Mouse (Mus musculus) MEL (cell line): ENCODE measurements around the gene Chmp2b. TPM values are rescaled to one million over a fixed set of nuclear protein-coding genes. Genes with fewer than 3 reads are reported as not detected.
A peak's percentile ranks its signal among the peaks of the same experiment; 100 is the strongest.

Source experiments
- DNase-seq: peaks from one replicate; pipeline ENCODE4 v3.0.0; 2011; ENCODE audit warnings: low read depth, low spot score
- H3K27ac ChIP-seq: 2 replicates; pipeline ENCODE4 v1.5.1; 2012; ENCODE audit warnings: low read depth, mild to moderate bottlenecking, control low read depth, low read length, moderate library complexity; ENCODE audit not compliant: control insufficient read depth
- H3K27me3 ChIP-seq, 2 experiments: fragments of 150-350 bp in 1 of 2; sonication (generic) in 1 of 2; 2 replicates each; pipeline ENCODE4 v1.6.1; 2012; ENCODE audit warnings: low read length in 2 of 2, mild to moderate bottlenecking in 2 of 2, improper control_type of control experiment in 1 of 2, moderate library complexity in 1 of 2; ENCODE audit not compliant: insufficient read depth in 2 of 2, control insufficient read depth in 1 of 2
- H3K36me3 ChIP-seq, 2 experiments: 2 replicates each; pipeline ENCODE4 v1.6.1; 2012 to 2014; ENCODE audit warnings: low read length in 2 of 2, improper control_type of control experiment in 1 of 2, inconsistent platforms in 1 of 2, mild to moderate bottlenecking in 1 of 2; ENCODE audit not compliant: insufficient read depth in 2 of 2, control insufficient read depth in 1 of 2
- H3K4me1 ChIP-seq, 2 experiments: fragments of 150-350 bp in 1 of 2; sonication (generic) in 1 of 2; 2 replicates each; pipeline ENCODE4 v1.6.1; 2012; ENCODE audit warnings: low read length in 2 of 2, improper control_type of control experiment in 1 of 2, mild to moderate bottlenecking in 1 of 2; ENCODE audit not compliant: insufficient read depth in 2 of 2, control insufficient read depth in 1 of 2
- H3K4me3 ChIP-seq, 2 experiments: fragments of 150-350 bp in 1 of 2; sonication (generic) in 1 of 2; 2 replicates each; pipeline ENCODE4 v1.5.1; 2012; ENCODE audit warnings: low read depth in 2 of 2, low read length in 2 of 2, mild to moderate bottlenecking in 2 of 2, moderate library complexity in 2 of 2, control low read depth in 1 of 2, improper control_type of control experiment in 1 of 2; ENCODE audit not compliant: control insufficient read depth in 1 of 2, insufficient read depth in 1 of 2
- H3K79me2 ChIP-seq: 2 replicates; pipeline ENCODE4 v1.6.1; 2012; ENCODE audit warnings: mild to moderate bottlenecking, low read length, moderate library complexity; ENCODE audit not compliant: control insufficient read depth, poor library complexity, insufficient read depth
- H3K9ac ChIP-seq: 2 replicates; pipeline ENCODE4 v1.6.1; 2012; ENCODE audit warnings: low read depth, mild to moderate bottlenecking, control low read depth, low read length, moderate library complexity; ENCODE audit not compliant: control insufficient read depth, poor library complexity, severe bottlenecking
- H3K9me3 ChIP-seq: fragments of 150-350 bp; sonication (generic); replicated peaks from 2 replicates; pipeline ENCODE4 v1.6.1; 2012; ENCODE audit warnings: mild to moderate bottlenecking, low read length, improper control_type of control experiment, moderate library complexity; ENCODE audit not compliant: insufficient read depth
- BHLHE40 ChIP-seq: IDR thresholded peaks from 2 replicates; pipeline ENCODE4 v1.6.1; 2012; ENCODE audit warnings: low read depth, mild to moderate bottlenecking, inconsistent platforms, low read length, improper control_type of control experiment, borderline replicate concordance
- CTCF ChIP-seq, 3 experiments: IDR thresholded peaks in 2 of 3; conservative IDR thresholded peaks in 1 of 3; 2 replicates each; pipeline ENCODE4 v1.5.1; 2011 to 2012; ENCODE audit warnings: low read length in 3 of 3, low read depth in 2 of 3, mild to moderate bottlenecking in 2 of 3, improper control_type of control experiment in 1 of 3, inconsistent platforms in 1 of 3, mixed read lengths in 1 of 3, moderate library complexity in 1 of 3; ENCODE audit not compliant: control insufficient read depth in 1 of 3, insufficient read depth in 1 of 3, poor library complexity in 1 of 3, severe bottlenecking in 1 of 3
- EP300 ChIP-seq, 2 experiments: IDR thresholded peaks; 2 replicates each; pipeline ENCODE4 v1.6.1; 2011; ENCODE audit warnings: improper control_type of control experiment in 2 of 2, low read length in 2 of 2, low read depth in 1 of 2, mild to moderate bottlenecking in 1 of 2
- ETS1 ChIP-seq: IDR thresholded peaks from 2 replicates; pipeline ENCODE4 v1.6.1; 2012; ENCODE audit warnings: low read depth, mild to moderate bottlenecking, inconsistent platforms, low read length, improper control_type of control experiment, moderate library complexity
- GABPA ChIP-seq: IDR thresholded peaks from 2 replicates; pipeline ENCODE4 v1.6.1; 2012; ENCODE audit warnings: low read depth, mild to moderate bottlenecking, inconsistent platforms, low read length, improper control_type of control experiment, moderate library complexity
- GATA1 ChIP-seq: IDR thresholded peaks from 2 replicates; pipeline ENCODE4 v1.6.1; 2011; ENCODE audit warnings: low read depth, low read length, improper control_type of control experiment
- HCFC1 ChIP-seq: IDR thresholded peaks from 2 replicates; pipeline ENCODE4 v1.6.1; 2012; ENCODE audit warnings: low read depth, mild to moderate bottlenecking, inconsistent platforms, low read length, improper control_type of control experiment, moderate library complexity
- JUND ChIP-seq: IDR thresholded peaks from 2 replicates; pipeline ENCODE4 v1.6.1; 2011; ENCODE audit warnings: low read depth, mild to moderate bottlenecking, improper control_type of control experiment, low read length
- KAT2A ChIP-seq: conservative IDR thresholded peaks from 2 replicates; pipeline ENCODE4 v1.6.1; 2012; ENCODE audit warnings: low read depth, low read length, improper control_type of control experiment, inconsistent platforms
- MAFK ChIP-seq: IDR thresholded peaks from 2 replicates; pipeline ENCODE4 v1.6.1; 2011; ENCODE audit warnings: low read depth, mild to moderate bottlenecking, low read length, improper control_type of control experiment, borderline replicate concordance
- MAX ChIP-seq: IDR thresholded peaks from 2 replicates; pipeline ENCODE4 v1.6.1; 2011; ENCODE audit warnings: low read length, improper control_type of control experiment
- MEF2A ChIP-seq: IDR thresholded peaks from 2 replicates; pipeline ENCODE4 v1.6.1; 2014; ENCODE audit warnings: low read depth, mild to moderate bottlenecking, inconsistent platforms, low read length, improper control_type of control experiment; ENCODE audit not compliant: poor library complexity, insufficient replicate concordance, severe bottlenecking; ENCODE audit errors: extremely low read depth
- MYB ChIP-seq: IDR thresholded peaks from 2 replicates; pipeline ENCODE4 v1.6.1; 2011; ENCODE audit warnings: mild to moderate bottlenecking, low read depth, low read length, improper control_type of control experiment
- NRF1 ChIP-seq: IDR thresholded peaks from 2 replicates; pipeline ENCODE4 v1.6.1; 2014; ENCODE audit warnings: low read depth, mild to moderate bottlenecking, inconsistent platforms, low read length, improper control_type of control experiment, moderate library complexity; ENCODE audit not compliant: poor library complexity, insufficient read depth, severe bottlenecking
- POLR2A ChIP-seq, 2 experiments: IDR thresholded peaks; 2 replicates each; pipeline ENCODE4 v1.6.1; 2011 to 2012; ENCODE audit warnings: low read length in 2 of 2, mild to moderate bottlenecking in 2 of 2, control low read depth in 1 of 2, improper control_type of control experiment in 1 of 2, low read depth in 1 of 2, moderate library complexity in 1 of 2; ENCODE audit not compliant: control insufficient read depth in 1 of 2, insufficient read depth in 1 of 2, poor library complexity in 1 of 2
- POLR2AphosphoS5 ChIP-seq: IDR thresholded peaks from 2 replicates; pipeline ENCODE4 v1.6.1; 2012; ENCODE audit warnings: low read depth, borderline replicate concordance, mild to moderate bottlenecking, inconsistent platforms, low read length, moderate library complexity, mixed read lengths
- RAD21 ChIP-seq: IDR thresholded peaks from 2 replicates; pipeline ENCODE4 v1.6.1; 2011; ENCODE audit warnings: mild to moderate bottlenecking, low read depth, low read length, improper control_type of control experiment
- TAL1 ChIP-seq: IDR thresholded peaks from 2 replicates; pipeline ENCODE4 v1.6.1; 2012; ENCODE audit warnings: mild to moderate bottlenecking, inconsistent platforms, low read length, moderate library complexity, mixed read lengths
- USF1 ChIP-seq: IDR thresholded peaks from 2 replicates; pipeline ENCODE4 v1.6.1; 2014; ENCODE audit warnings: low read depth, mild to moderate bottlenecking, inconsistent platforms, low read length, improper control_type of control experiment, moderate library complexity
- ZC3H11A ChIP-seq: IDR thresholded peaks from 2 replicates; pipeline ENCODE4 v1.6.1; 2012; ENCODE audit warnings: low read depth, mild to moderate bottlenecking, inconsistent platforms, low read length, improper control_type of control experiment
- polyA plus RNA-seq, 2 experiments: library from polyadenylated mRNA; stranded (reverse) in 1 of 2; unstranded in 1 of 2; fragments of >175 nt in 1 of 2; fragments of >200 nt in 1 of 2; gene quantifications; 2 replicates each; pipeline versions ENCODE4 v1.2.1 to v1.2.4; 2012; ENCODE audit warnings: low replicate concordance in 2 of 2, low read depth in 1 of 2; ENCODE audit not compliant: insufficient read length in 2 of 2, insufficient read depth in 1 of 2, missing spikeins in 1 of 2
- total RNA-seq: library from RNA; depleted of rRNA; stranded (reverse); fragments of 300-350 nt; gene quantifications from 2 replicates; pipeline ENCODE4 v1.2.3, GENCODE M21; 2012; rRNA removed

The Chmp2b gene
- total and polyA plus RNA-seq, 3 experiments = 18.9 to 114 (median 25.9) TPM

- TF ChIP-seq KAT2A = no peak
- no peak for TF ChIP-seq GATA1
- TF ChIP-seq ETS1 = no peak
- TF ChIP-seq USF1 = no peak
- no peak for TF ChIP-seq EP300 (IDR thresholded peaks at IDR 0.05; ENCODE audit: low read depth in 1 of 2, low read length in 2 of 2)
These were observed 65.5 kb downstream of the Chmp2b start (continued) for GRCm38 (mm10) chr16:65497049-65497448.

GRCm38 (mm10) chr16:65496030-65496429 is 66.5 kb downstream of the Chmp2b start:
- Histone ChIP-seq H3K79me2 (no peaks in the 10 kb centered on the region), H3K9me3 (no peaks in the 10 kb centered on the region), H3K27ac (no peak overlapping the region), H3K9ac (no peak overlapping the region), H3K36me3 (no peaks in the 10 kb centered on the region), H3K27me3 (no peaks in the 10 kb centered on the region)
- peak; percentile 8 for DNase-seq
- no peak for TF ChIP-seq RAD21
- no peak for TF ChIP-seq HCFC1
- no peak for TF ChIP-seq JUND
- TF ChIP-seq ZC3H11A = no peak
- no peak for TF ChIP-seq MAFK
- TF ChIP-seq BHLHE40 = no peak
- no peak for TF ChIP-seq MEF2A
- no peak for TF ChIP-seq CTCF (IDR thresholded peaks at IDR 0.05 in 2 of 3, conservative IDR thresholded peaks at IDR 0.05 in 1 of 3; ENCODE audit: control insufficient read depth in 1 of 3, insufficient read depth in 1 of 3, low read depth in 2 of 3, low read length in 3 of 3, poor library complexity in 1 of 3, severe bottlenecking in 1 of 3)
- TF ChIP-seq NRF1 = no peak
- TF ChIP-seq MYB = no peak
- no peak for TF ChIP-seq GATA1
- TF ChIP-seq TAL1 = no peak
- no peak for TF ChIP-seq GABPA
- TF ChIP-seq POLR2AphosphoS5 = no peak
- no peak for TF ChIP-seq KAT2A
- no peak for TF ChIP-seq POLR2A (IDR thresholded peaks at IDR 0.05; ENCODE audit: control insufficient read depth in 1 of 2, insufficient read depth in 1 of 2, low read depth in 1 of 2, low read length in 2 of 2, poor library complexity in 1 of 2)
- no peak for TF ChIP-seq MAX
- TF ChIP-seq, all 39 proteins: peak for 0
- no peak overlapping the region for H3K4me3 ChIP-seq
- no peaks in the 10 kb centered on the region for H3K4me1 ChIP-seq

Other genes starting within 250 kb of the Chmp2b start
- gene Pou1f1, start 42.2 kb downstream of the Chmp2b start, total RNA-seq = not detected in 2 replicates
- gene Pou1f1, start 42.2 kb downstream of the Chmp2b start, polyA plus RNA-seq = not detected